ENCODE assay signal across 8 mouse cellular contexts in genomic region chr4:41631390-41631789, GRCm38 (mm10). TPM values are rescaled to one million over a fixed set of nuclear protein-coding genes. Genes with fewer than 3 reads are reported as not detected.
DNase-seq lines count a peak whose midpoint lies in the region; ATAC-seq and TF ChIP-seq lines count a peak whose summit lies in the region.

No protein-coding gene starts in this region.

- no peaks in the 10 kb centered on the region for H3K27me3 ChIP-seq in forebrain, postnatal 0 days (ENCODE audit: insufficient read depth, low read length)
- no peaks in the 10 kb centered on the region for H3K27me3 ChIP-seq in intestine, embryonic 16.5 days (replicated peaks; ENCODE audit: control insufficient read depth, insufficient read depth, low read length)
- H3K27me3 ChIP-seq in lung, embryonic 15.5 days: no peaks in the 10 kb centered on the region
- H3K27me3 ChIP-seq in small intestine, adult 2 months (ENCODE audit: control insufficient read depth, insufficient read depth, low read length): peaks cover 9% of the 10 kb centered on the region; the same call in 1 of the 2 replicates

- H3K36me3 ChIP-seq in forebrain, postnatal 0 days (ENCODE audit: insufficient read depth): no peaks in the 10 kb centered on the region
- no peaks in the 10 kb centered on the region for H3K36me3 ChIP-seq in intestine, embryonic 16.5 days (ENCODE audit: control insufficient read depth, insufficient read depth, low read length)
- H3K36me3 ChIP-seq in lung, embryonic 15.5 days: no peaks in the 10 kb centered on the region
- H3K36me3 ChIP-seq in small intestine, adult 2 months (ENCODE audit: control insufficient read depth, insufficient read depth, low read length): no peaks in the 10 kb centered on the region

- H3K9me3 ChIP-seq in forebrain, postnatal 0 days (ENCODE audit: low read length): no peaks in the 10 kb centered on the region
- no peaks in the 10 kb centered on the region for H3K9me3 ChIP-seq in intestine, embryonic 16.5 days (ENCODE audit: control insufficient read depth, low read length)
- no peaks in the 10 kb centered on the region for H3K9me3 ChIP-seq in lung, embryonic 15.5 days

- peak; percentile 49 for ATAC-seq in forebrain, postnatal 0 days
- ATAC-seq in intestine, embryonic 16.5 days: no peak
- ATAC-seq in lung, embryonic 15.5 days (ENCODE audit: borderline replicate concordance, extremely low read depth, low FRiP score, low TSS enrichment): no peak

- peak; percentile 38 for DNase-seq in adrenal gland, postnatal 10 days
- no peak for DNase-seq in adrenal gland, adult 18-20 months (ENCODE audit: low spot score in 2 of 2)
- peak; percentile 49 for DNase-seq in cerebellum, adult 11 months
- DNase-seq in forebrain, postnatal 0 days: peak; percentile 42
- no peak for DNase-seq in c-Kit-positive CD71-positive TER-119-positive erythroid progenitor cells, embryonic 14.5 days (ENCODE audit: low spot score)

- peak overlapping the region; percentile 33; the same call in 1 of the 2 replicates for H3K9ac ChIP-seq in forebrain, postnatal 0 days
- H3K9ac ChIP-seq in intestine, embryonic 16.5 days (ENCODE audit: low read depth, low read length): peak overlapping the region; percentile 27
- no peak overlapping the region for H3K9ac ChIP-seq in lung, embryonic 15.5 days

- WGBS in forebrain, postnatal 0 days: 4% methylated on average over 11 of the region's 11 CpGs
- WGBS in intestine, embryonic 16.5 days: 7% methylated on average over 11 of the region's 11 CpGs
- 5% methylated on average over 11 of the region's 11 CpGs for WGBS in lung, embryonic 15.5 days
- 12% methylated on average over 11 of the region's 11 CpGs for WGBS in small intestine, adult 2 months

- no peak for TF ChIP-seq POLR2A in small intestine, adult 2 months (IDR thresholded peaks at IDR 0.05; ENCODE audit: low read depth, low read length)

- peak overlapping the region; percentile 66; the same call in 1 of the 2 replicates for H3K27ac ChIP-seq in forebrain, postnatal 0 days (ENCODE audit: low read depth, low read length)
- H3K27ac ChIP-seq in intestine, embryonic 16.5 days (ENCODE audit: low read length): peak overlapping the region; percentile 53
- peak overlapping the region; percentile 54 for H3K27ac ChIP-seq in lung, embryonic 15.5 days
- H3K27ac ChIP-seq in small intestine, adult 2 months (ENCODE audit: insufficient read depth, low read depth, low read length): peak overlapping the region; percentile 7; the same call in 1 of the 2 replicates

- TF ChIP-seq CTCF in forebrain, postnatal 0 days (IDR thresholded peaks at IDR 0.05; ENCODE audit: low read depth): no peak
- no peak for TF ChIP-seq CTCF in small intestine, adult 2 months (IDR thresholded peaks at IDR 0.05; ENCODE audit: extremely low read depth, insufficient read length, insufficient replicate concordance, low read depth, low read length)

- no peak overlapping the region for H3K4me3 ChIP-seq in forebrain, postnatal 0 days (ENCODE audit: low read depth, low read length)
- no peak overlapping the region for H3K4me3 ChIP-seq in intestine, embryonic 16.5 days (ENCODE audit: low read length)
- no peak overlapping the region for H3K4me3 ChIP-seq in lung, embryonic 15.5 days
- H3K4me3 ChIP-seq in small intestine, adult 2 months (ENCODE audit: low read depth, low read length): 0 out of 2 replicates have a peak overlapping the region, but pooled peaks have one; percentile 16

- peaks cover 15% of the 10 kb centered on the region for H3K4me1 ChIP-seq in forebrain, postnatal 0 days (ENCODE audit: insufficient read depth)
- peaks cover 22% of the 10 kb centered on the region for H3K4me1 ChIP-seq in intestine, embryonic 16.5 days (ENCODE audit: control insufficient read depth, insufficient read depth, low read length)
- H3K4me1 ChIP-seq in lung, embryonic 15.5 days: peaks cover 53% of the 10 kb centered on the region
- H3K4me1 ChIP-seq in small intestine, adult 2 months (ENCODE audit: control insufficient read depth, insufficient read depth, insufficient read length, low read length): peaks cover 3% of the 10 kb centered on the region; the same call in 1 of the 2 replicates

- H3K4me2 ChIP-seq in forebrain, postnatal 0 days (ENCODE audit: low read depth): no peak overlapping the region
- 0 out of 2 replicates have a peak overlapping the region, but pooled peaks have one; percentile 16 for H3K4me2 ChIP-seq in intestine, embryonic 16.5 days (ENCODE audit: low read depth, low read length)
- H3K4me2 ChIP-seq in lung, embryonic 15.5 days: peak overlapping the region; percentile 26

RNA-seq across cellular contexts. Expression of gene Enho, which starts 8.7 kb away (rescaled TPM):
- total RNA-seq in adrenal gland, postnatal 10 days (2021): 10 to 100 TPM; 10.3 to 10.5 TPM
- total RNA-seq in adrenal gland, adult 18-20 months (2021): 1 to 10 TPM; 2.3 to 4.1 TPM
- 106 and 130 TPM in 2 replicates for total RNA-seq in forebrain, postnatal 0 days (2014; rRNA removed)
- 117 and 122 TPM in 2 replicates for polyA plus RNA-seq in forebrain, postnatal 0 days (2015; fragmentation: Nextera tagmentation; extraction: Ambion mirVana)
- 7.6 and 8.7 TPM in 2 replicates for polyA plus RNA-seq in intestine, embryonic 16.5 days (2015; fragmentation: Nextera tagmentation; extraction: Ambion mirVana)
- polyA plus RNA-seq in lung, embryonic 15.5 days (2015; fragmentation: Nextera tagmentation; extraction: Ambion mirVana): 8.1 and 9.7 TPM in 2 replicates
- 7.6 and 9.3 TPM in 2 replicates for polyA plus RNA-seq in small intestine, adult 2 months (2012; rRNA removed)

Comparison
In these comparisons a context has a peak if more than half of its experiments do, and no peak if none do; other contexts are left out.
1. DNase-seq: peak in adrenal gland, postnatal 10 days (single experiment), cerebellum, adult 11 months (single experiment) and forebrain, postnatal 0 days (single experiment); none in adrenal gland, adult 18-20 months (0 of 2) and c-Kit-positive CD71-positive TER-119-positive erythroid progenitor cells, embryonic 14.5 days (single experiment).
2. H3K27ac ChIP-seq: peak in every context shown above with its lines; median percentile 66 in forebrain, postnatal 0 days; 54 in lung, embryonic 15.5 days; 53 in intestine, embryonic 16.5 days; 7 in small intestine, adult 2 months.
3. RNA of gene Enho, which starts 8.7 kb away (polyA plus RNA-seq): 117 to 122 TPM in forebrain, postnatal 0 days; 7.6 to 9.3 TPM in small intestine, adult 2 months, 8.1 to 9.7 TPM in lung, embryonic 15.5 days and 7.6 to 8.7 TPM in intestine, embryonic 16.5 days; every median in the first group is over 10 times any median in the second.